In the genomic region with DNA sequence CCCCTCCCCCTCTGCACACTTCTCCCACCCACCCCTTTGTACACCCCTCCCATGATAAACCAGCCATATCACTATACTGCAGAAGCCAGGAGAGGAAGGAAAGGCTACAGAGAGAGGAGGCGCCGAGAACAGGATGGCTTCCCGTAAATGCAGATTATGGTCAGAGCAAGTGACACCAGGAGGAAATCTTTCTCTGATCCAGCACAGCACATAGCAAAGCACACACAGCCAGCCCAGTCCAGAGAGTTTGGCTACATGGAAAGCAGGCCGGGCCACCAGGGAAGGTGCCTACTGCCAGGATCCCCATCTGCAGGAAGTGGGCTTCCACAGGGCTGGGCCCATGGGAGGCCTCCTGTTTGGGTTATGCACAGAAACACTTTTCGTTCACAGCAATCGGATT, we compare ENCODE assay signal across 9 mouse cellular contexts.
DNase-seq lines count a peak whose midpoint lies in the region; ATAC-seq and TF ChIP-seq lines count a peak whose summit lies in the region.
"Had no signal": no experiment of that assay in that cellular context is flagged by ENCODE, and none has a peak within 500 bp of the region (broad histone marks: within the 10 kb centered on the region; RNA-seq: fewer than 3 reads in every experiment).

No protein-coding gene starts in this region.

- H3K4me2 ChIP-seq in heart, embryonic 12.5 days, result peak overlapping the region; percentile 18; the same call in 1 of the 2 replicates
- H3K4me2 ChIP-seq in forebrain, embryonic 15.5 days (replicated peaks), result no peak overlapping the region
- no peak overlapping the region for H3K4me2 ChIP-seq in liver, embryonic 14.5 days (ENCODE audit: low read depth)

- peak; percentile 75 for ATAC-seq in heart, embryonic 12.5 days (ENCODE audit: insufficient number of reproducible peaks, low FRiP score)
- no peak for ATAC-seq in forebrain, embryonic 15.5 days (replicated peaks)
- ATAC-seq in liver, embryonic 14.5 days (ENCODE audit: insufficient read depth), result peak; percentile 51; the same call in 1 of the 2 replicates
- no peak for ATAC-seq in activated CD4-positive, CD25-positive, alpha-beta regulatory T cell, adult 4 months

- WGBS in heart, embryonic 12.5 days, result 55% methylated on average over 6 of the region's 6 CpGs
- WGBS in forebrain, embryonic 15.5 days, result 79% methylated on average over 6 of the region's 6 CpGs
- WGBS in liver, embryonic 14.5 days (ENCODE audit: insufficient replicate concordance), result 14% methylated on average over 6 of the region's 6 CpGs

- no peak overlapping the region for H3K4me3 ChIP-seq in heart, embryonic 12.5 days
- H3K4me3 ChIP-seq in forebrain, embryonic 15.5 days, result no peak overlapping the region
- H3K4me3 ChIP-seq in liver, embryonic 14.5 days (ENCODE audit: insufficient read depth in 1 of 2, low read depth in 2 of 2, low read length in 2 of 2), result no peak overlapping the region

- H3K4me1 ChIP-seq in heart, embryonic 12.5 days (replicated peaks), result peaks cover 35% of the 10 kb centered on the region
- peaks cover 39% of the 10 kb centered on the region for H3K4me1 ChIP-seq in forebrain, embryonic 15.5 days
- peaks cover 0 to 19% of the 10 kb centered on the region in 2 experiments; a peak in 3 of 4 replicates for H3K4me1 ChIP-seq in liver, embryonic 14.5 days (replicated peaks; ENCODE audit: control insufficient read depth in 2 of 2, insufficient read depth in 2 of 2, low read length in 1 of 2)

- no peak for DNase-seq in heart, postnatal 4 days
- peak; percentile 88 for DNase-seq in 416B (ENCODE audit: low read depth)
- no peak for DNase-seq in liver, embryonic 14.5 days (ENCODE audit: low read depth in 3 of 3, low spot score in 3 of 3)
- DNase-seq in ovary, postnatal 10 days (ENCODE audit: low spot score), result no peak
- no peak for DNase-seq in adrenal gland, postnatal 14 days
- DNase-seq: cerebellum, adult 11 months had no signal

- H3K9me3 ChIP-seq in heart, embryonic 12.5 days (replicated peaks), result no peaks in the 10 kb centered on the region
- H3K9me3 ChIP-seq in forebrain, embryonic 15.5 days, result no peaks in the 10 kb centered on the region
- H3K9me3 ChIP-seq in liver, embryonic 14.5 days (ENCODE audit: control insufficient read depth, low read length), result no peaks in the 10 kb centered on the region

- no peaks in the 10 kb centered on the region for H3K27me3 ChIP-seq in heart, embryonic 12.5 days (replicated peaks)
- H3K27me3 ChIP-seq in forebrain, embryonic 15.5 days, result no peaks in the 10 kb centered on the region
- H3K27me3 ChIP-seq in liver, embryonic 14.5 days (ENCODE audit: control insufficient read depth, insufficient read depth, low read length), result no peaks in the 10 kb centered on the region

- peak overlapping the region; percentile 67 for H3K27ac ChIP-seq in heart, embryonic 12.5 days (ENCODE audit: poor library complexity, severe bottlenecking)
- peak overlapping the region; percentile 16 for H3K27ac ChIP-seq in forebrain, embryonic 15.5 days (replicated peaks)
- H3K27ac ChIP-seq in liver, embryonic 14.5 days, result no peak overlapping the region

- TF ChIP-seq CTCF in liver, embryonic 14.5 days (IDR thresholded peaks at IDR 0.05; ENCODE audit: low read depth), result no peak

- TF ChIP-seq EP300 in liver, embryonic 14.5 days (IDR thresholded peaks at IDR 0.05; ENCODE audit: low read depth), result no peak

- H3K36me3 ChIP-seq in heart, embryonic 12.5 days, result 0 out of 2 replicates have a peak, but pooled peaks cover 11% of the 10 kb centered on the region
- 0 out of 2 replicates have a peak, but pooled peaks cover 3% of the 10 kb centered on the region for H3K36me3 ChIP-seq in forebrain, embryonic 15.5 days
- no peaks in the 10 kb centered on the region for H3K36me3 ChIP-seq in liver, embryonic 14.5 days (replicated peaks; ENCODE audit: control insufficient read depth, insufficient read depth, low read depth)

- H3K9ac ChIP-seq in heart, embryonic 12.5 days, result no peak overlapping the region
- H3K9ac ChIP-seq in forebrain, embryonic 15.5 days (replicated peaks), result no peak overlapping the region
- H3K9ac ChIP-seq in liver, embryonic 14.5 days (replicated peaks), result no peak overlapping the region

Comparison
In these comparisons a context has a peak if more than half of its experiments do, and no peak if none do; other contexts are left out.
1. ATAC-seq: peak in heart, embryonic 12.5 days (single experiment) and liver, embryonic 14.5 days (single experiment); none in forebrain, embryonic 15.5 days (single experiment) and activated CD4-positive, CD25-positive, alpha-beta regulatory T cell, adult 4 months (single experiment).